Mouse (Mus musculus): ENCODE results near the gene Vsig10l. TPM values are rescaled to one million over a fixed set of nuclear protein-coding genes. Genes with fewer than 3 reads are reported as not detected.

Gene Vsig10l
- polyA plus RNA-seq, 1 experiment from 2014 or later, result 5.4 TPM

DNA sequence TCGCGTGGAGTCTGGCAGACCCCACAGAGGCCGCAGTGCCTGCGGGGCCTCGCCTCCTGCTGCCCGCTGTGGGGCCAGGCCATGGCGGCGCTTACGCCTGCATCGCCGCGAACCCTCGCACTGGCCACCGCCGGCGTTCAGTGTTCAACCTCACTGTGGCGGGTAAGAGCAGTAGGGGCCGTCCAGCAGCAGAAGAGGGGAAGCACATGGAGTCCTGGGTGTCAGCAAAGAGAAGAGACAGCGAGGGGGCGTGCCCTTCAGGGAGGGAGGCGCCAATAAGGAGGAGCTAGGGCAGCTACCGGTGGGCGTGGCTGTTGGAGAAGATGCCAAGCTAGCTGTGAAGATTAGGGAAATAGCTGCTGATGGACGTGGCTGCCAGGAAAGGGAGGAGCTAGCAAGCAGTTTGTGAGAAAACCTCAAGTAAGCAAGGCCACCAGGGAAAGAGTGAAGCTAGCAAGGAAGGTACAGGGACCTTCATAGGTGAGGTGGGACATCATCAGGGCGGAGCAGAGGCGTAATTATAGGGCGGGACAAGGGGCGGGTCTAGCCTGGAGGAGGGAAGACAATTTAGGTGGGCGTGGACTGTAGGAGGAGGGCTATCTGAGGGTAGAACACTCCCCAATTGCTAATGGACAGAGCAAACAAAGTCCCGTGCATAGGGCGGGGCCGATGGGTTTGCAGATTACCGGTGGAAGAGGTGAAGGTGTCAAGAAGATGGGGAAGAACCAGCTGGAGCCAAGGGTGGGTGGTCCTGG, 2.6 kb downstream of the Vsig10l start:
- Histone ChIP-seq H3K9ac (peak overlapping the region; percentile 35), H3K4me3 (replicated peaks) (peak overlapping the region; percentile 51), H3K4me2 (peak overlapping the region; percentile 82), H3K9me3 (replicated peaks) (no peaks in the 10 kb centered on the region), H3K27me3 (0 out of 2 replicates have a peak, but pooled peaks cover 14% of the 10 kb centered on the region), H3K27ac (peak overlapping the region; percentile 41; the same call in 1 of the 2 replicates), H3K36me3 (no peaks in the 10 kb centered on the region), H3K4me1 (peaks cover 16% of the 10 kb centered on the region)
- under 1% methylated on average over 33 of the region's 33 CpGs for WGBS
- peak; percentile 92 for ATAC-seq (replicated peaks; ENCODE audit: low FRiP score)

DNA sequence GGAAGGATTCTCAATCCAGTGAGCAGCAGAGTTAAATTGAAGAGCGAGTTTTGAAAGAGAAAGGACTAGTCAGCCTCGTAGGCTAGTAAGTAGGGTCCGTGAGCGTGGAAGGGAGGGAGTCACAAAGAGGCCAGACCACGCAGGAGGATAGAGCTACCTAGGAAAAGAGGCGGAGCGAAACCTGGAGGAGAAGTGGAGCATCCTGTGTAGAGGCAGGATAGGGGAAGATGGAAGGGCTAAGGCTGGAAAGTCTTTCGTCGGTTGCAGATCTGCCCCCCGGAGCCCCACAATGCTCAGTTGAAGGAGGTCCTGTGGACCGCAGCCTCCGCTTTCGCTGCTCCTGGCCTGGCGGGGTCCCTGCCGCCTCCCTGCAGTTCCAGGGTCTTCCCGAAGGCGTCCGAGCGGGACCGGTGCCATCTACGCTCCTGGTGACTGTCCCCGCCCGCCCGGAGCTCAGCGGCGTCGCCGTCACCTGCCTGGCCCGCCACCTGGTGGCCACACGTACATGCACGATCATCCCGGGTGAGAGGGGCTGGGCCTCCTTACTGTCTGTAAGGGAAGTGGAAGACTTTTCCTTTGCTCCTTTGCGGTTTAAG, 3.2 kb downstream of the Vsig10l start:
- Histone ChIP-seq H3K4me3 (replicated peaks) (peak overlapping the region; percentile 51), H3K27me3 (0 out of 2 replicates have a peak, but pooled peaks cover 14% of the 10 kb centered on the region), H3K4me2 (peak overlapping the region; percentile 82), H3K36me3 (peaks cover 4% of the 10 kb centered on the region; the same call in 1 of the 2 replicates), H3K9ac (peak overlapping the region; percentile 23; the same call in 1 of the 2 replicates), H3K27ac (peak overlapping the region; percentile 22; the same call in 1 of the 2 replicates), H3K4me1 (peaks cover 16% of the 10 kb centered on the region), H3K9me3 (replicated peaks) (no peaks in the 10 kb centered on the region)
- ATAC-seq (replicated peaks; ENCODE audit: low FRiP score), result peak; percentile 66
- under 1% methylated on average over 33 of the region's 33 CpGs for WGBS

DNA sequence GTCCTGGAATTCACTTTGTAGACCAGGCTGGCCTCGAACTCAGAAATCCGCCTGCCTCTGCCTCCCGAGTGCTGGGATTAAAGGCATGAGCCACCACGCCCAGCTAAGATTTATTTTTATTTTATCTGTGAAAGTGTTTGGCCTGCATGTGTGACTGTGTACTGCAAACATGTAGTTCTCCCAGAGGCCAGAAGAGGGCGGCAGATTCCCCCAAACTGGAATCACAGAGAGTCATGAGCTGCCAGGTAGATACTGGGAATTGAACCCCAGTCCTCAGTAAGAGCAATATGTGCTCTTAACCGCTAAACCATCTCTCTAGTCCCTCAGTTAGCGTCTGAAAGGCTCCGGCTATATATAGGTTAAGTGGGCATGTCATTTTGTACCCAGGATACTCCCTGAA, 7.4 kb downstream of the Vsig10l start:
- no peak for ATAC-seq (replicated peaks; ENCODE audit: low FRiP score)
- Histone ChIP-seq H3K4me2 (no peak overlapping the region), H3K4me1 (peaks cover 8% of the 10 kb centered on the region), H3K36me3 (peaks cover 4% of the 10 kb centered on the region; the same call in 1 of the 2 replicates), H3K9ac (no peak overlapping the region), H3K27me3 (peaks cover 13% of the 10 kb centered on the region), H3K4me3 (replicated peaks) (no peak overlapping the region), H3K27ac (no peak overlapping the region), H3K9me3 (replicated peaks) (no peaks in the 10 kb centered on the region)
- WGBS, result 54% methylated on average over 8 of the region's 8 CpGs

DNA sequence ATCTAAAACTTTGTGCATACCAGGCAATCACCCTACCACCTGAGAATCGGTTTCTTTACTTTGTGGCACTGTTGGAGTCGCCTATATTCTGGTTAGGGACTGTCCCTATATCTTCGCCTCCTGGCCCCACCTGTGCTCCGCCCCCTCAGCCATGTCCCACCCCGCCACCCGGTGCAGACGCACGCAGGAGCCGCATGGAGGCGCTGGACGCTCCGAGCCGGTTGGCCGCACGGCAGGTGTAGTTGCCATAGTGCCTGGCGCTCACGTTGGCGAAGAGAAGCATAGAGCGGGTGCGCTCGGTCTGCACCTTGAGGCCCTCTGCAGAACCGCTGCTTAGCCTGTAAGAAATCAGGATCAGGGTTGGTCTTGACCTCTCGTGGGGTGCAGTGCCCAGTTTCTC, 12.8 kb downstream of the Vsig10l start:
- ATAC-seq (replicated peaks; ENCODE audit: low FRiP score), result 0 out of 2 replicates have a peak, but pooled peaks have one; percentile 31
- Histone ChIP-seq H3K9me3 (replicated peaks) (no peaks in the 10 kb centered on the region), H3K36me3 (peaks cover 4% of the 10 kb centered on the region; the same call in 1 of the 2 replicates), H3K27me3 (peaks cover 40% of the 10 kb centered on the region), H3K27ac (no peak overlapping the region), H3K4me3 (replicated peaks) (peak overlapping the region; percentile 4; the same call in 1 of the 2 replicates), H3K9ac (no peak overlapping the region), H3K4me1 (peaks cover 15% of the 10 kb centered on the region), H3K4me2 (0 out of 2 replicates have a peak overlapping the region, but pooled peaks have one; percentile 12)
- 10% methylated on average over 23 of the region's 23 CpGs for WGBS

- Histone ChIP-seq H3K9ac (no peak overlapping the region), H3K4me3 (replicated peaks) (peak overlapping the region; percentile 3; the same call in 1 of the 2 replicates), H3K27ac (no peak overlapping the region), H3K9me3 (replicated peaks) (no peaks in the 10 kb centered on the region), H3K4me1 (peaks cover 15% of the 10 kb centered on the region), H3K4me2 (peak overlapping the region; percentile 36), H3K36me3 (no peaks in the 10 kb centered on the region), H3K27me3 (peaks cover 40% of the 10 kb centered on the region)
- ATAC-seq (replicated peaks; ENCODE audit: low FRiP score), result no peak; the same call in 1 of the 2 replicates
- 2% methylated on average over 13 of the region's 13 CpGs for WGBS
Measured at GRCm38 (mm10) chr7:43476376-43476775, 13.4 kb downstream of the Vsig10l start.

DNA sequence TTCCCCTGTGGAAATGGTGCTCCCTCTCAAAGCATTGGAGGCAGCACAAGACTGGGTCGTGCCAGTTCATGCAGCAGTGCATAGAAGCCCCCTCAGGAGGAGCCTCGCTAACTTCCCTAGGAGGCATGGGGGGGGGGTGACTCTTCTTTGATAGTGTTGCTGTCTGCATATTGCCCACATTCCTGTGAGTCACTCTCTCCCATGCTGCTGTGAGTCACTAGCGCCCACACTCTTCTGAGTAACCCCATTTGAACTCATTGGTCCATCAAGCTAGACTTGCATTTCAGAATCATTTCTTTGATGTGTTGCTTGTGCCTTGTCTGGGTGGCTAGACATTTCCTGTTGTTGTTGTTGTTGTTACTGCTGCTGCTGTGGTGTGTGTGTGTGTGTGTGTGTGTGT, 18.2 kb downstream of the Vsig10l start:
- H3K4me1 ChIP-seq, result peaks cover 22% of the 10 kb centered on the region
- ATAC-seq (replicated peaks; ENCODE audit: low FRiP score), result no peak
- 54% methylated on average over 3 of the region's 3 CpGs for WGBS
- no peaks in the 10 kb centered on the region for H3K36me3 ChIP-seq
- no peak overlapping the region for H3K4me2 ChIP-seq
- H3K27ac ChIP-seq, result no peak overlapping the region
- H3K9me3 ChIP-seq (replicated peaks), result no peaks in the 10 kb centered on the region
- H3K9ac ChIP-seq, result no peak overlapping the region
- H3K27me3 ChIP-seq, result peaks cover 26% of the 10 kb centered on the region
- no peak overlapping the region for H3K4me3 ChIP-seq (replicated peaks)

- H3K4me3 ChIP-seq (replicated peaks), result no peak overlapping the region
- H3K27ac ChIP-seq, result no peak overlapping the region
- WGBS, result 34% methylated on average over 8 of the region's 8 CpGs
- H3K36me3 ChIP-seq, result no peaks in the 10 kb centered on the region
- H3K4me1 ChIP-seq, result peaks cover 14% of the 10 kb centered on the region
- peaks cover 15% of the 10 kb centered on the region for H3K27me3 ChIP-seq
- peak; percentile 70 for ATAC-seq (replicated peaks; ENCODE audit: low FRiP score)
- H3K9me3 ChIP-seq (replicated peaks), result no peaks in the 10 kb centered on the region
- no peak overlapping the region for H3K4me2 ChIP-seq
- no peak overlapping the region for H3K9ac ChIP-seq
Measured at GRCm38 (mm10) chr7:43482090-43482716, 19.3 kb downstream of the Vsig10l start.

- Histone ChIP-seq H3K9ac (no peak overlapping the region), H3K36me3 (no peaks in the 10 kb centered on the region), H3K4me2 (no peak overlapping the region), H3K27ac (no peak overlapping the region), H3K27me3 (peaks cover 9% of the 10 kb centered on the region), H3K9me3 (replicated peaks) (no peaks in the 10 kb centered on the region), H3K4me1 (peaks cover 14% of the 10 kb centered on the region), H3K4me3 (replicated peaks) (no peak overlapping the region)
- ATAC-seq (replicated peaks; ENCODE audit: low FRiP score), result peak; percentile 41; the same call in 1 of the 2 replicates
- WGBS, result 1% methylated on average over 10 of the region's 10 CpGs
Measured at GRCm38 (mm10) chr7:43483236-43483635, 20.3 kb downstream of the Vsig10l start.

DNA sequence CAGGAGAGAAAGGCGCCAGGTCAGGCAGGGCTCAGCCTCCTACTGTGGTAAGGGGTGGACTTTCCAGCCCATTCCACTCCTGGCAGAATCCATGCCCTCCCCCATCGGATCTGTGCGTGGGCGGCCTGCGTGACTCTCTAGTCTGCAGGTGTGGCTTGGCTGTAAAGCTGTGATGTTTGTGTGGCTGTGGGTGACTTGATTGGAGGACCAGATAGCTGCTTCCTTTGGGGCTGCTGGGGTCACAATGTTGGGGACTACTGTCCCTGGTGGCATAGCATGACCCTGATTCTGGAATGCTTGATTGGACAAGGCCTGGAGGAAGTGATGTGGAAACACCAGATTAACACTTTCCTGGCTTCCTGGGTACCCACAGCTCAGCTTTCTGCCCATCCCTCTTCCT, 25.7 kb downstream of the Vsig10l start:
- 19% methylated on average over 5 of the region's 5 CpGs for WGBS
- Histone ChIP-seq H3K36me3 (no peaks in the 10 kb centered on the region), H3K4me1 (peaks cover 17% of the 10 kb centered on the region), H3K27me3 (peaks cover 31% of the 10 kb centered on the region), H3K9ac (no peak overlapping the region), H3K4me2 (no peak overlapping the region), H3K9me3 (replicated peaks) (no peaks in the 10 kb centered on the region), H3K27ac (no peak overlapping the region), H3K4me3 (replicated peaks) (no peak overlapping the region)
- no peak for ATAC-seq (replicated peaks; ENCODE audit: low FRiP score)

- Histone ChIP-seq H3K27me3 (peaks cover 36% of the 10 kb centered on the region), H3K27ac (no peak within 1 kb of the TSS), H3K4me1 (peaks cover 17% of the 10 kb centered on the region), H3K36me3 (no peaks in the 10 kb centered on the region), H3K4me2 (peak within 1 kb of the TSS; percentile 81), H3K4me3 (replicated peaks) (peak within 1 kb of the TSS; percentile 47), H3K9me3 (replicated peaks) (no peaks in the 10 kb centered on the region), H3K9ac (peak within 1 kb of the TSS; percentile 48)
- WGBS, result 5% methylated on average over 17 of the region's 41 CpGs
- peak; percentile 55 for ATAC-seq (replicated peaks; ENCODE audit: low FRiP score)
Measured at GRCm38 (mm10) chr7:43489631-43490125, 26.7 kb downstream of the Vsig10l start, which contains the start of gene Iglon5. Gene Iglon5, minus strand, starts transcription at chr7:43490075.

- Histone ChIP-seq H3K4me3 (replicated peaks) (peak overlapping the region; percentile 47), H3K27ac (no peak overlapping the region), H3K9me3 (replicated peaks) (no peaks in the 10 kb centered on the region), H3K9ac (peak overlapping the region; percentile 48), H3K36me3 (no peaks in the 10 kb centered on the region), H3K4me1 (peaks cover 17% of the 10 kb centered on the region), H3K4me2 (peak overlapping the region; percentile 81), H3K27me3 (peaks cover 41% of the 10 kb centered on the region)
- 2% methylated on average over 12 of the region's 13 CpGs for WGBS
- peak; percentile 87 for ATAC-seq (replicated peaks; ENCODE audit: low FRiP score)
Measured at GRCm38 (mm10) chr7:43490182-43490584, 27.2 kb downstream of the Vsig10l start.

Measured in kidney, embryonic 15.5 days (tissue).